Mouse (Mus musculus) heart, adult 18-20 months (tissue): ENCODE measurements around the gene Patz1. TPM values are rescaled to one million over a fixed set of nuclear protein-coding genes. Genes with fewer than 3 reads are reported as not detected.

Source experiments
- DNase-seq, 2 experiments: peaks; one replicate each; pipeline ENCODE4 v3.0.0; 2021 to 2022; ENCODE audit warnings: mixed read lengths in 1 of 2
- long read RNA-seq, 2 experiments: library from polyadenylated mRNA; stranded (forward); transcript quantifications; one replicate each; pipeline ENCODE4 v2.0.0; 2021
- total RNA-seq, 2 experiments: library from RNA; stranded (reverse); gene quantifications; 2 replicates each; pipeline ENCODE4 v1.2.3; 2021

Gene Patz1
- 10 to 100 TPM; 19.4 to 23.1 TPM for total RNA-seq
- long read RNA-seq, experiment 1, partial matches to known transcripts, result 1 of 6 reads
- long read RNA-seq, experiment 1, other reads (novel, unspliced or antisense), result 1 of 6 reads
- long read RNA-seq, experiment 2, partial matches to known transcripts, result 0 of 2 reads
- long read RNA-seq, experiment 2, other reads (novel, unspliced or antisense), result 1 of 2 reads

DNA sequence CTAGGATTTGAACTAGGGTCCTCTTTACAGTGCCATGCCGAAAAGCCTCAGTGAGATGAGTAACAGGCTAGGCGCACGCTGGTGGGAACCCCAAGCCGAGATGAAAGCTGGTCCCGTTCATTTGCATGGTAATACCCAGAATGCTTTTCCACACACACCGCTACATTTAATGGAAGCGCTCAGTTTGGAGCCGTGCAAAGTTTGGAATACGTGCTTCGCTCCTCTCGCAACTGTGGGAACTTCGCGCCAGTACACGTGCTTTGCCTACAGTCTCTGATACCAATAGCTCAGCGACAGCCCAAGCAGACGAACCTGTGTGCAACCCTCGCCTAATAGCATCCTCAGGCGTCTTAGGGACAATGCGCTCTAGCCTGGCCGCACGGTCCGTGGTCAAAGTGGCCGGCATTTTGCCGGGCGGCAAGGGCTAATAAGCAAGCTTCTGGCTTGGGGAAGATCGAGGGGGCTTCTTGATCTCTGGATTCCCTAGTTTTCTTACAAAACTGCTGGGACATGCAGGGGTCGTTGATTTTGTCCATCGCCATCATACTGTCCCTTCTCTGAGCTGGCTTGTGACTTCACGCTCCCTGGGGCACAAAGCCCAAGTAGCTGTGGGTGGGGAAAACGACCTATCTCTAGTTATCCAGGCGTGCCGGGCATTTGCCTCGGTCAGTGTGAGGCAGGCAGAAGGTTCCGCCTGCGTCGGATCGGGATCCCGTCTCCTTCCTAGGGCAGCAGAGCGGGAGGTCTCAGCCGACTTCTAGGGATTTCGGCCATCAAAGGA is at the start of gene Patz1:
Gene Patz1 (plus strand): TSS at position 354 of the 781 bp plus-strand sequence.
- peak; percentile 53 to 72 for DNase-seq

DNA sequence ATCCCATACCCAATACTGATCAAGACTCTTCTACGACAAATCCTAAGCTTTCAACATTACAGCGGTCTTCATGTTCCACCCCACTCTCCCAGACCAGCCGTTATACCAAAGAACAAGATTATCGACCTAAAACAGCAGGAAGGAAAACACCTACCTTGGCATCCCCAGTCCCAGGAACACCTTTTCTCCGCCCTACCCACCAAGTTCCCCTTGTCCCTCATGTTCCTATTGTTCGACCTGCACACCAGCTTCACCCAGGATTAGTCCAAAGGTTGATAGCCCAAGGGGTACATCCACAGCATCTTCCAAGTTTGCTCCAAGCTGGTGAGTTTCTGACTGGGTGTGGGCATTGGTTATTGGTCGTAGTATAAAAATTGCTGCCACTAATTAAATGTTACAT is 46.3 kb upstream of the Patz1 start:
- DNase-seq, result no peak

DNA sequence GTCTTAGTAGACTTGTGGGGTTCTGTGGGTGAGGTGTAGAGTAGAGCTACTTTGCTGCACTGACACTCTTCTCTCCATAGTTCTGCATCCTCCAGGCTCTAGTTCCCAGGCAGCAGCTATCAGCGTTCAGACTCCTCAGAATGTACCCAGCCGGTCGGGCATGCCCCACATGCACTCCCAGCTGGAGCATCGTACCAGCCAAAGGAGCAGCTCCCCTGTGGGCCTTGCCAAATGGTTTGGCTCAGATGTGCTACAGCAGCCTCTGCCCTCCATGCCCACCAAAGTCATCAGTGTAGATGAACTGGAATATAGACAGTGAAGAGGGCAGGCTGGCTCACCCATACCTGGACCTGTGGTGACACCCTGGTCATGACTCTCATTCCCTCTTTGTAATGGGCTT is 44.9 kb upstream of the Patz1 start:
- no peak for DNase-seq

- no peak for DNase-seq
Observed at GRCm38 (mm10) chr11:3247387-3247786, 41.3 kb upstream of the Patz1 start.

DNA sequence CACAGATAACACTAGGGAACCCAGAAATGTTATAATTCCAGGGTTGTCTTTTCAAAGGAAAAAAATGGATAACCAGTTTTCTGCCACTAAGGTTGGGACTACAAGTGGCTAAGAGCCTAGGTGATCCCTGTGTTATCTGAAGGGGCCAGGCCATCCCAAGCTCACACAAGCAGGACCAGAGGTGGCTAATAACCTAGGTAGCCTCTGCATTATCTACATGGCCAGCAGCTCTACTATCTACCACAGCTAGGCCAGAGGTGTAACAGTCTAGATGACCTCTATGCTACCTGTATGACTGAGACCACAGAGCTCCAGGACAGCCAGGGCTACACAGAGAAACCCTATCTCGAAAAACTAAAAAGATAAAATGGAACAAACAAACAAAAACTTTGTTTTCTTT is 29.1 kb upstream of the Patz1 start:
- DNase-seq, result no peak

GRCm38 (mm10) chr11:3265291-3266078 is 23.2 kb upstream of the Patz1 start:
- DNase-seq, result no peak

DNA sequence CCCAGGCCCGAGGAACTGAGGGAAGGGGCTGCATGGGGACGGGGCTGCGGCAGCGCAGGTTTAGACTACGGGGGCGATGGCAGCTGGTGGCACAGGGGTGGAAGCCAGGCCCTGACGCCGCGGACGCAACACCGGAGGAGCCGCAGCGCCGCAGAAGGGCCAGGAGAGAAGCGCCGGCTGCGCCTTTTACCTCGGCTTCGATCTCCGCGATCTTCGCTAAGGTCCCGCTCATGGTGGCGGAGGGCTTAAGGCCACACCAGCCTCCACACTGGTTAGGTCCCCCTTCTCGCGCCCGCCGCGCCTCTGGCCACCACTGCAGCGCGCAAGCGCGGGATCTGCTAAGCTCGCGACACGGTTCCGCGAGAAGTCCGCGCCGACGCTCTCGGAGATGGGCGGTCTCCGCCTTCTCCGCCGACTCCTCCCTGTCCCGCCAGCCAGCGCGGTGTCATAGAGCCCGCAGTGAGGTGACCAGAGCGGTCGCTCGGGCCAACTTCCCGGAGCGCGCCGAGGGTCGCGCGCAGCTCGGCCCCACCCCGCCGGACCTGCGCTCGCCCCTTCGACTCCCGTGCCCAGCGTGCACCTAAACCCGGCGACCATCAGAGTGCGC is 22.5 kb upstream of the Patz1 start, which contains the start of gene Drg1:
Gene Drg1 (minus strand): TSS at position 337 of the 607 bp plus-strand sequence.
- peak; percentile 94 to 97 for DNase-seq

GRCm38 (mm10) chr11:3267133-3267532 is 21.5 kb upstream of the Patz1 start:
- no peak for DNase-seq

- DNase-seq, result no peak
Observed at GRCm38 (mm10) chr11:3269241-3269640, 19.4 kb upstream of the Patz1 start.

DNA sequence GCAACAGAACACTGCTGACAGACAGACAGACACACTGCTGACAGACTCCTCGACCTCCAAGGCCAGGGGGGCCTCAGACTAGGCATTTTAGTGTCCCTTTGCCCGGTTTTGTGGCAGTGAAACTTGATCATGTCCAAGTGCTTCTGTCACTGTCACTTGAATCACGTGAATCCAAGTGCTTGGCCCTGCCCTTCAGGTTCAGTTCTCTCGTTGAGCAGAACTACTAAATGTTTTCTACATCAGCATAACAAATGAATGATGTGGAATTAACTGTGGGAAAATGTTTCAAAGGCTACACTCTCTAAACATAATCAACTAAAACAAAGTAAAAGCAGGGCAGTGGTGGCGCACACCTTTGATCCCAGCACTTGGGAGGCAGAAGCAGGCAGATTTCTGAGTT is 10.3 kb upstream of the Patz1 start:
- no peak for DNase-seq

DNA sequence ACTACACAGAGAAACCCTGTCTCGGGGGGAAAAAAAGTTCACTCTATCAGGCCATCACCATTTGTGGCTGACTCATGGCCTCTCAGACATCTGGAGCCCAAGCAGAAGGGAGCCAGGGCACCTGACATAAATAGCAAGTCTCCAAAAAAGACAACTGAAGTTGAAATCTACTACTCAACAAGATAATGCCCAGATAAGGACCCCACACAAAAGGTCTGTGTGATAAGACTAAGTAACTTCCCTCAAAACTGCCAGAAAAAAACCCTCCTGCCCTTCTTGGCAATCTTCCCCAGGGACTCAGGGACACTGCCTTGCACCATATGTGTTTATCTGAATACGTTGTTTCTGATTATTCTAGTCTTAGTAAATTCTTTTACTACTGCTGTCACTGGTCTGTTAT is 8.9 kb upstream of the Patz1 start:
- DNase-seq, result no peak

GRCm38 (mm10) chr11:3282887-3283286 is 5.8 kb upstream of the Patz1 start:
- DNase-seq, result no peak

DNA sequence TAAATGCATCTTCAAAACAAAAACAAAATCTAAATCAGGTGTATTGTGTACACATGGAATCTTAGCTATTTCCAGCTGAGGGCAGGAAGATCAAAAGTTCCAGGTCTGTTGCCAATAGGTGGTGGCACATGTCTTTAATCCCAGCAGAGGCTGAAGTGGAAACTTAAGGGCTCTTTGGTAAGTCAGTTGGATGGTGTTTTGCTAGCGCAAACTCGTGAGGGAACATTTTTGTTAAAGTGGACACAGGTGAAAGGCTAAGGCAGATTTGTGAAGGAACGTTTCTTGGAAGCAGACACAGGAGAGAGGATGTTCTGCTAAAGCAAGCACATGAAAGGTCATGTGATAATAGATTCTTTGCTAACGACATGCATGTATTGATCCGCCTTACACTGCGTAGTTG is 5.0 kb upstream of the Patz1 start:
- DNase-seq, result no peak

DNA sequence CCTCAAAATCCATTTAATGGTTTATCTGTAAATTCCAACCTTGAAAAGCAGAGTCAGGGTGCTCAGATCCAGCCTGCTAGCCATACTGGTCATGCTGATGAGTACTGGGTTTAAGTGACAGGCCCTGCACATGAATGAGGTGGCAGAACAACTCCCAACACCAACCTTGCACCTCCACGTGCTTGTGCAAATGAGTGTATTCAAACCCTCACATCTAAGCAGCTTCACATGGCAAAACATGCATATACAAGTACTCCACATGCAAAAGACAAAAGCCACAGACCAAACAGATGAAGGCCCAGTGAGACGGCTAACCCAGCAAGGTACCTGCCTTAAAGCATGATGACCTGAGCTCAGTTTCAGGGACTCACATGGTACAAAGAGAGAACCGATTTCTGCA is 2.7 kb upstream of the Patz1 start:
- DNase-seq, result no peak

DNA sequence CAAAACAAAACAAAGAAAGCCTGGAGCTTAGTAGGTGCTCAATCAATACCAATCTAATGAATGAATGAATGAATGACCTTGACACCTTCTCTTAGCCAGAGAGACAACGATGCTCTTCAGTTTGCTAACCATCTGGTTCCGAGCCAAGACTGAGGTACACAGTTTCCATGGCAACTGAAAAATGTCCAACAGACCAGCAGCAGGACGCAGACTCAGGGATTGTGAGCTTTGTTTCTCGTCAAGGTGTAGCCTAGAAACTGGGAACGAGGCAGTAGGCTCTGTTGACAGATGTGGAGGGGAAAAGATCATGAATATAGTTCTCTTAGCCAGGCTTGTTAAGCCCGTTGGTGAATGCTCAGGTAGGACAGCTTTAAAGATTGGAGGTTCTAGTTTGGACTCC is 1.5 kb upstream of the Patz1 start:
- no peak for DNase-seq

GRCm38 (mm10) chr11:3287921-3288320 is 753 bp upstream of the Patz1 start:
- no peak for DNase-seq

DNA sequence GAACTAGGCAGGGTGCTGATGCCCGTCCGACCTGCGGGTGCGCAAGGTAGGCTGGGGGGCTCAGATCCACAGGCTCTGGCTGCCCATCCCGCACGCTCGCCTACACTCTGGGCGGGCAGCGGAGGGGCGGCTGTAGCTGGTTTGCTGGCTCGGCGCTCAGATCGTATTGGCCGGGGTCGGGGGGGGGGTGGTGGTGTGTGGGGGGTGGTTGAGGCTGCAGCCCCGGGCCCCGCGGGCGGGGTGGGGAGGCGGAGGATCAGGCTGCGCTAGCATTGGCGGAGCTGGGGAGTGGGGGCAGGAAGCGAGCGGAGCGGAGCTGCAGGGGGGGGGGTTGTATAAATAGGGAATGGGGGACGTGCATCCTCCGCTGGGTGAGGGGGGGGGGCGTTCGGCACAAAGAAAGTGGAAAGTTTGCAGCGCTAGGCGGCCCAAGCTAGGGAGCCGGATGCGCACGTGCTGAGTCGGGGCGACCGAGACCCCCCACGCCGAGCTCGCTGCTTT is 678 bp downstream of the Patz1 start:
- peak in 1 of 2 experiments; percentile 79 for DNase-seq

- peak; percentile 87 to 88 for DNase-seq
Observed at GRCm38 (mm10) chr11:3289803-3290639, 1.3 kb downstream of the Patz1 start.

GRCm38 (mm10) chr11:3290640-3291310 is 2.1 kb downstream of the Patz1 start:
- DNase-seq, result peak; percentile 49 to 67

DNA sequence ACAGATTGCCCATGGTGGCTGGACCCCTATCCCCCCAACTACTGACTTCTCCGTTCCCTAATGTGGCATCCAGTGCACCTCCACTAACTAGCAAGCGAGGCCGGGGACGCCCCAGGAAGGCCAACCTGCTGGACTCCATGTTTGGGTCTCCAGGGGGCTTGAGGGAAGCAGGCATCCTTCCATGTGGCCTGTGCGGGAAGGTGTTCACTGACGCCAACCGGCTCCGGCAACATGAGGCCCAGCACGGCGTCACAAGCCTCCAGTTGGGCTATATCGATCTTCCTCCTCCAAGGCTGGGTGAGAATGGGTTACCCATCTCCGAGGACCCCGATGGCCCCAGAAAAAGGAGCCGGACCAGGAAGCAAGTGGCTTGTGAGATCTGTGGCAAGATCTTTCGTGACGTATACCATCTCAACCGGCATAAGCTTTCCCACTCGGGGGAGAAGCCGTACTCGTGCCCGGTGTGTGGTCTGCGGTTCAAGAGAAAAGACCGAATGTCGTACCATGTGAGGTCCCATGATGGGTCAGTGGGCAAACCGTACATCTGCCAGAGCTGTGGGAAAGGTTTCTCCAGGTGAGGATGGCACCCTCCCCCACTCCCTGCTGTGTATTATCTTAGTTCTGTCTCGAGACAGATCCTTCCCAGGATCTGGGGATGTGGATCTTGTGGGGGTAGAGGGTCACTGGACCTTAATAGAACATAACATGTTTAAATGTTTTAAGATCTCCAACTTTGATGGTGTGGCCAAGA is 2.8 kb downstream of the Patz1 start:
- peak; percentile 18 to 53 for DNase-seq
